Mouse (Mus musculus) heart, postnatal 0 days (tissue): ENCODE measurements at regions not wholly inside any gene's neighbourhood (a gene's known extent, or its start where the extent isn't known, plus 50 kb on each side); places are given as distances from the start of the nearest gene placed in this dataset. TPM values are rescaled to one million over a fixed set of nuclear protein-coding genes. Genes with fewer than 3 reads are reported as not detected.

Experiments used
- ATAC-seq: fragments of 200-750 bp; cut with Nextera tagmentation; 2 replicates; pipeline ENCODE4 v1.8.0; 2017; ENCODE audit warnings: low read depth, moderate number of reproducible peaks, moderate library complexity; ENCODE audit not compliant: insufficient read depth
- DNase-seq: peaks from one replicate; pipeline ENCODE4 v3.0.0-alpha.2; 2016; ENCODE audit warnings: low spot score
- H3K27ac ChIP-seq: fragments of 300-500 bp; sonication (generic); 2 replicates; pipeline ENCODE4 v1.5.1; 2014; ENCODE audit warnings: low read depth, mild to moderate bottlenecking
- H3K27me3 ChIP-seq: fragments of 300-500 bp; sonication (generic); 2 replicates; pipeline ENCODE4 v1.6.1; 2014; ENCODE audit warnings: low read length, mixed read lengths; ENCODE audit not compliant: control insufficient read depth, insufficient read depth
- H3K36me3 ChIP-seq: fragments of 300-500 bp; sonication (generic); replicated peaks from 2 replicates; pipeline ENCODE4 v1.6.1; 2014; ENCODE audit warnings: low read length, mixed read lengths; ENCODE audit not compliant: control insufficient read depth, insufficient read depth
- H3K4me1 ChIP-seq: fragments of 300-500 bp; sonication (generic); 2 replicates; pipeline ENCODE4 v1.6.1; 2014; ENCODE audit warnings: antibody characterized with exemption; ENCODE audit not compliant: control insufficient read depth, insufficient read depth
- H3K4me2 ChIP-seq: fragments of 300-500 bp; sonication (generic); 2 replicates; pipeline ENCODE4 v1.6.1; 2014; ENCODE audit warnings: low read depth, mild to moderate bottlenecking, low read length, moderate library complexity
- H3K4me3 ChIP-seq: fragments of 300-500 bp; sonication (generic); 2 replicates; pipeline ENCODE4 v1.5.1; 2014; ENCODE audit warnings: low read depth, low read length
- H3K9ac ChIP-seq: fragments of 300-500 bp; sonication (generic); replicated peaks from 2 replicates; pipeline ENCODE4 v1.6.1; 2014; ENCODE audit warnings: low read depth, low read length, mixed read lengths
- H3K9me3 ChIP-seq: fragments of 300-500 bp; sonication (generic); replicated peaks from 2 replicates; pipeline ENCODE4 v1.6.1; 2016; ENCODE audit warnings: low read length; ENCODE audit not compliant: control insufficient read depth
- CTCF ChIP-seq: IDR thresholded peaks from 2 replicates; pipeline ENCODE4 v1.5.1; 2016; ENCODE audit warnings: antibody characterized with exemption, control low read depth, low read depth
- EP300 ChIP-seq: IDR thresholded peaks from 2 replicates; pipeline ENCODE4 v1.6.1; 2016; ENCODE audit warnings: antibody characterized with exemption, low read depth
- WGBS: fragments of 180-500 bp; shearing (Covaris S2); extraction: QIAGEN DNeasy Blood & Tissue Kit; methylation state at CpG from one replicate; pipeline ENCODE4 v1.1.7; 2014; 5-methylcytosine and 5-hydroxymethylcytosine counted together
- microRNA counts: library from miRNA; unstranded; fragments of <30 nt; microRNA quantifications from one replicate; lab custom pipeline; 2015
- microRNA-seq: library from miRNA; unstranded; fragments of <30 nt; microRNA quantifications from one replicate; pipeline ENCODE4, GENCODE M21; 2016

DNA sequence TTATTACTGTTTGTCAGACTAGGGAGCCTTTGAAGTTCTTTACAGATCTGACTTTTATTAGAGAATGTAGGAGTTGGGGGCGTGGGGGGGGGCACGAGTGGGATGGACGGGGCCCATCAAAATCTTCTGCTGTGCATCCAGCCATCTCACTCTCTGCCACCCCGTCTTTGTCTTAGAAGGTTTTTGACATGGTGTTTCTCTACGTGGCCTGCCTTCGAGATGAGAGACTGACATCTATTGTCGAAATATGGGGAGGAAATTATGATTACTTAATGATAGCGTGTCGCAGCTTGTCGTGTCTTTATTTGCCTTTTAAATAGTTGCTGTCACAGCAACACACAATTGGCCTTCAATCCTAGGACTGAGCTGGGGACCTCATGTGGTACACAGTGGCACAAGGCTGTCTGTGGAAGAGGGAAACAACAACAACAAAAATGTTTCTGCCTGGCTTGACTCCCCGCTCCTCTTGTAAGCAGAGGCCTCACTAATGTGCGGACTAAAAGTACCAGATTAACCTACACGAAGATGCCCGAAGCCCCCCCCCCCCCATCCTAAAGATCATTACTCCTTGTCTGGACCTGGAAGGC, 51.5 kb upstream of the Ubash3b start:
- H3K27ac ChIP-seq = peak overlapping the region; percentile 75
- no peaks in the 10 kb centered on the region for H3K27me3 ChIP-seq
- no peak for DNase-seq
- H3K36me3 ChIP-seq = no peaks in the 10 kb centered on the region
- peak overlapping the region; percentile 60 for H3K4me2 ChIP-seq
- 45% methylated on average over 14 of the region's 14 CpGs for WGBS
- ATAC-seq = no peak
- no peaks in the 10 kb centered on the region for H3K9me3 ChIP-seq
- H3K4me3 ChIP-seq = peak overlapping the region; percentile 36
- H3K4me1 ChIP-seq = peaks cover 9% of the 10 kb centered on the region; the same call in 1 of the 2 replicates
- H3K9ac ChIP-seq = peak overlapping the region; percentile 45; the same call in 1 of the 2 replicates
- TF ChIP-seq CTCF (no peak), EP300 (no peak)

GRCm38 (mm10) chr9:41212303-41212901, 50.9 kb upstream of the Ubash3b start:
- Histone ChIP-seq H3K36me3 (no peaks in the 10 kb centered on the region), H3K4me1 (peaks cover 9% of the 10 kb centered on the region; the same call in 1 of the 2 replicates), H3K9me3 (no peaks in the 10 kb centered on the region), H3K4me2 (peak overlapping the region; percentile 60), H3K4me3 (peak overlapping the region; percentile 36), H3K27me3 (no peaks in the 10 kb centered on the region), H3K27ac (peak overlapping the region; percentile 75), H3K9ac (peak overlapping the region; percentile 45)
- ATAC-seq = peak; percentile 66
- no peak for TF ChIP-seq EP300
- DNase-seq = peak; percentile 77
- WGBS = 1% methylated on average over 7 of the region's 7 CpGs

- no peak for ATAC-seq
- 46% methylated on average over 10 of the region's 10 CpGs for WGBS
- H3K4me3 ChIP-seq = 0 out of 2 replicates have a peak overlapping the region, but pooled peaks have one; percentile 36
- no peak for DNase-seq
- peaks cover 9% of the 10 kb centered on the region; the same call in 1 of the 2 replicates for H3K4me1 ChIP-seq
- H3K9ac ChIP-seq = peak overlapping the region; percentile 45; the same call in 1 of the 2 replicates
- no peaks in the 10 kb centered on the region for H3K27me3 ChIP-seq
- TF ChIP-seq CTCF (no peak), EP300 (no peak)
- peak overlapping the region; percentile 60 for H3K4me2 ChIP-seq
- H3K9me3 ChIP-seq = no peaks in the 10 kb centered on the region
- no peaks in the 10 kb centered on the region for H3K36me3 ChIP-seq
- H3K27ac ChIP-seq = peak overlapping the region; percentile 75
Measured at GRCm38 (mm10) chr9:41211865-41212302, 50.4 kb upstream of the Ubash3b start.

MicroRNAs in the stretch of these regions (microRNA counts, 519-probe panel; counts per million panel counts)
- microRNA mmu-miR-100 (lab: Ali Mortazavi, UCI) (4,937 counts per million, percentile 64 among the panel's probes with 10 or more counts), microRNA mmu-miR-125b-3p (lab: Ali Mortazavi, UCI) (not detected)

Small RNA genes in the stretch of these regions (microRNA-seq; reads per million reads assigned to microRNA genes)
- gene Mir100 (2,827 reads per million, percentile 89 among the genes with 10 or more reads in this experiment), gene Mir125b-1 (383 reads per million, percentile 71 among the genes with 10 or more reads in this experiment), gene Mirlet7a-2 (149 reads per million, percentile 62 among the genes with 10 or more reads in this experiment)
